ENCODE assay signal across 10 mouse cellular contexts in genomic region chr4:131744685-131745043, GRCm38 (mm10).
DNase-seq lines count a peak whose midpoint lies in the region; ATAC-seq and TF ChIP-seq lines count a peak whose summit lies in the region.
"Had no signal": no experiment of that assay in that cellular context is flagged by ENCODE, and none has a peak within 500 bp of the region (broad histone marks: within the 10 kb centered on the region; RNA-seq: fewer than 3 reads in every experiment).

No protein-coding gene starts in this region.

- no peaks in the 10 kb centered on the region for H3K9me3 ChIP-seq in heart, embryonic 16.5 days (replicated peaks; ENCODE audit: control insufficient read depth, low read length)
- no peaks in the 10 kb centered on the region for H3K9me3 ChIP-seq in lung, embryonic 16.5 days (ENCODE audit: control insufficient read depth, low read length)
- H3K9me3 ChIP-seq in forebrain, postnatal 0 days (ENCODE audit: low read length) = no peaks in the 10 kb centered on the region
- H3K9me3 ChIP-seq: liver, embryonic 12.5 days had no signal

- H3K27ac ChIP-seq in heart, embryonic 16.5 days (ENCODE audit: low read length) = peak overlapping the region; percentile 12; the same call in 1 of the 2 replicates
- H3K27ac ChIP-seq in lung, embryonic 16.5 days (ENCODE audit: low read length) = peak overlapping the region; percentile 87
- H3K27ac ChIP-seq in forebrain, postnatal 0 days (ENCODE audit: low read depth, low read length) = no peak overlapping the region
- H3K27ac ChIP-seq: liver, embryonic 12.5 days had no signal

- ATAC-seq in heart, embryonic 16.5 days (replicated peaks; ENCODE audit: extremely low read depth, insufficient read depth, low FRiP score) = no peak
- ATAC-seq in lung, embryonic 16.5 days (ENCODE audit: low read depth) = 0 out of 2 replicates have a peak, but pooled peaks have one; percentile 8
- ATAC-seq in granulocyte monocyte progenitor cell, adult 5-6 weeks (replicated peaks; ENCODE audit: poor library complexity, severe bottlenecking) = 0 out of 2 replicates have a peak, but pooled peaks have one; percentile 2
- no peak for ATAC-seq in forebrain, postnatal 0 days
- ATAC-seq: liver, embryonic 12.5 days had no signal

- H3K36me3 ChIP-seq in heart, embryonic 16.5 days (ENCODE audit: control insufficient read depth, insufficient read depth) = no peaks in the 10 kb centered on the region
- H3K36me3 ChIP-seq in lung, embryonic 16.5 days (ENCODE audit: control insufficient read depth, insufficient read depth, low read length) = no peaks in the 10 kb centered on the region
- no peaks in the 10 kb centered on the region for H3K36me3 ChIP-seq in forebrain, postnatal 0 days (ENCODE audit: insufficient read depth)
- H3K36me3 ChIP-seq: liver, embryonic 12.5 days had no signal

- TF ChIP-seq CTCF in forebrain, postnatal 0 days (IDR thresholded peaks at IDR 0.05; ENCODE audit: low read depth) = no peak

- no peak for DNase-seq in heart, adult 9 months (ENCODE audit: low spot score in 2 of 2)
- DNase-seq in lung, postnatal 4 days = no peak
- peak; percentile 18 for DNase-seq in lung, postnatal 36 days
- DNase-seq in forebrain, postnatal 0 days = no peak
- no peak for DNase-seq in adrenal gland, adult 8-10 months
- DNase-seq: cerebellum, adult 9-11 months had no signal

- 49% methylated on average over 5 of the region's 5 CpGs for whole genome bisulfite sequencing in heart, embryonic 16.5 days
- WGBS in lung, embryonic 16.5 days = 42% methylated on average over 5 of the region's 5 CpGs
- WGBS in forebrain, postnatal 0 days = 86% methylated on average over 5 of the region's 5 CpGs

- no peak overlapping the region for H3K4me3 ChIP-seq in heart, embryonic 16.5 days (ENCODE audit: low read length)
- no peak overlapping the region for H3K4me3 ChIP-seq in lung, embryonic 16.5 days (ENCODE audit: low read length)
- no peak overlapping the region for H3K4me3 ChIP-seq in forebrain, postnatal 0 days (ENCODE audit: low read depth, low read length)
- H3K4me3 ChIP-seq: liver, embryonic 12.5 days had no signal

- no peak overlapping the region for H3K9ac ChIP-seq in heart, embryonic 16.5 days (ENCODE audit: low read length)
- no peak overlapping the region for H3K9ac ChIP-seq in lung, embryonic 16.5 days (ENCODE audit: low read length)
- H3K9ac ChIP-seq in forebrain, postnatal 0 days = no peak overlapping the region
- H3K9ac ChIP-seq: liver, embryonic 12.5 days had no signal

- no peak overlapping the region for H3K4me2 ChIP-seq in heart, embryonic 16.5 days (ENCODE audit: low read depth, low read length)
- no peak overlapping the region for H3K4me2 ChIP-seq in lung, embryonic 16.5 days (ENCODE audit: low read depth, low read length)
- H3K4me2 ChIP-seq in forebrain, postnatal 0 days (ENCODE audit: low read depth) = no peak overlapping the region
- H3K4me2 ChIP-seq: liver, embryonic 12.5 days had no signal

- no peaks in the 10 kb centered on the region for H3K27me3 ChIP-seq in heart, embryonic 16.5 days (ENCODE audit: control insufficient read depth, insufficient read depth, low read length)
- H3K27me3 ChIP-seq in lung, embryonic 16.5 days (ENCODE audit: control insufficient read depth, insufficient read depth, low read depth, low read length) = no peaks in the 10 kb centered on the region
- H3K27me3 ChIP-seq in forebrain, postnatal 0 days (ENCODE audit: insufficient read depth, low read length) = no peaks in the 10 kb centered on the region
- H3K27me3 ChIP-seq: liver, embryonic 12.5 days had no signal

- H3K4me1 ChIP-seq in heart, embryonic 16.5 days (ENCODE audit: control insufficient read depth, insufficient read depth, low read length) = no peaks in the 10 kb centered on the region
- H3K4me1 ChIP-seq in lung, embryonic 16.5 days (replicated peaks; ENCODE audit: control insufficient read depth, insufficient read depth, low read length) = peaks cover 4% of the 10 kb centered on the region
- no peaks in the 10 kb centered on the region for H3K4me1 ChIP-seq in forebrain, postnatal 0 days (ENCODE audit: insufficient read depth)

Comparison
In these comparisons a context has a peak if more than half of its experiments do, and no peak if none do; other contexts are left out.
1. ATAC-seq: peak in lung, embryonic 16.5 days (single experiment) and granulocyte monocyte progenitor cell, adult 5-6 weeks (single experiment); none in heart, embryonic 16.5 days (single experiment) and forebrain, postnatal 0 days (single experiment).